Mouse (Mus musculus) erythroblast, embryonic 14.5 days (primary cell): ENCODE measurements around the gene Pax5. TPM values are rescaled to one million over a fixed set of nuclear protein-coding genes. Genes with fewer than 3 reads are reported as not detected.

Source experiments
- H3K27me3 ChIP-seq: 2 replicates; pipeline ENCODE4 v1.6.1; 2012; ENCODE audit warnings: inconsistent platforms; ENCODE audit not compliant: control insufficient read depth
- H3K36me3 ChIP-seq: 2 replicates; pipeline ENCODE4 v1.6.1; 2012; ENCODE audit warnings: mild to moderate bottlenecking, inconsistent platforms; ENCODE audit not compliant: control insufficient read depth
- H3K4me1 ChIP-seq: 2 replicates; pipeline ENCODE4 v1.6.1; 2012; ENCODE audit warnings: inconsistent platforms; ENCODE audit not compliant: control insufficient read depth
- H3K4me3 ChIP-seq: replicated peaks from 2 replicates; pipeline ENCODE3; 2012; ENCODE audit warnings: moderate library complexity, mild to moderate bottlenecking, inconsistent platforms
- H3K9me3 ChIP-seq: 2 replicates; pipeline ENCODE4 v1.6.1; 2012; ENCODE audit warnings: low read length, inconsistent platforms, mixed read lengths; ENCODE audit not compliant: control insufficient read depth
- GATA1 ChIP-seq: IDR thresholded peaks from 2 replicates; pipeline ENCODE4 v1.6.1; 2012; ENCODE audit warnings: low read length, inconsistent platforms, mixed read lengths
- TAL1 ChIP-seq: IDR thresholded peaks from 3 replicates; pipeline ENCODE4 v1.6.1; 2012; ENCODE audit warnings: low read length, inconsistent platforms, mixed read lengths
- polyA plus RNA-seq: library from polyadenylated mRNA; stranded (reverse); fragments of >175 nt; gene quantifications from 2 replicates; pipeline ENCODE4 v1.2.3, GENCODE M21; 2012

Gene Pax5
- polyA plus RNA-seq, 1 experiment, result 0.12 TPM

DNA sequence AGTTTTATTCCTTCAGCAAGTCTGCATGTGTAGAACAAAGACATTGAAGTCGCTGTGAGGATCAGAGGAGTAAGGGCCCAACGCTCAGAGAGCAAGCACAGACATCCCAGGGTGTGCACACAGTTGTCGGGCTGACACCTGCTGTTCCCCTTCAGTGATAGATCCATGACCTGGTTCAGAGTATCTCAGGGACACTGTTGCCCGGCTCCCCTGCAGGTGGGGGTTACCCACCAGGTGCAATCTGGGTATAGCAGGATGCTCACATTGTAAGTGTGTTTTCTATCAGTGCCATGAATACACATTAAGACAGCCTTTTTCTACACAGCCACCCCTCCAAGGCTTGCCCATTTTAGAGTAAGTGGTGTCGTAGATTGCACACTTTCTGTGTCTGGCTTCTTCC lies 212.1 kb downstream of the Pax5 start:
- no peaks in the 10 kb centered on the region for H3K27me3 ChIP-seq
- no peaks in the 10 kb centered on the region for H3K36me3 ChIP-seq
- TF ChIP-seq TAL1 (no peak), GATA1 (no peak)
- H3K4me3 ChIP-seq, result no peak overlapping the region
- H3K9me3 ChIP-seq, result no peaks in the 10 kb centered on the region
- H3K4me1 ChIP-seq, result no peaks in the 10 kb centered on the region

DNA sequence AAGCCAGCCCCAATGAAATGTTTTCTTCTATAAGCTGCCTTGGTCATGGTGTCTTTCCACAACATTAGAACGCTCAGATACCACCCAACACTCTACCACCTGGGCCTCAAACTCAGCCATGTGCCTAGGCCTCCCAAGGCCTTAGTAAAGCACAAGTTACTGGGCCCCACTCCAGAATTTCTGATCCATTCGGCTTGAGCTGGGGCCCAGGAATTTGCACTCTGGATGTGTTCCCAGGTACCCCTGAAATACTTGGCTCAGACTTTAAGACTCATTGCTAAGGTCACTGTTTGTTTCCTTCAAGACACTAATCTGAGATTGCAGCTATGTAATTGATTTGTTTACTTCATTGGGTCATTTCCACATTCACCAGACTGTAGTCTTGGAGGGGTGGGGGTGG lies 214.5 kb downstream of the Pax5 start:
- TF ChIP-seq GATA1, result no peak
- no peak for TF ChIP-seq TAL1
- Histone ChIP-seq H3K36me3 (no peaks in the 10 kb centered on the region), H3K4me3 (no peak overlapping the region), H3K4me1 (no peaks in the 10 kb centered on the region), H3K9me3 (no peaks in the 10 kb centered on the region), H3K27me3 (no peaks in the 10 kb centered on the region)

DNA sequence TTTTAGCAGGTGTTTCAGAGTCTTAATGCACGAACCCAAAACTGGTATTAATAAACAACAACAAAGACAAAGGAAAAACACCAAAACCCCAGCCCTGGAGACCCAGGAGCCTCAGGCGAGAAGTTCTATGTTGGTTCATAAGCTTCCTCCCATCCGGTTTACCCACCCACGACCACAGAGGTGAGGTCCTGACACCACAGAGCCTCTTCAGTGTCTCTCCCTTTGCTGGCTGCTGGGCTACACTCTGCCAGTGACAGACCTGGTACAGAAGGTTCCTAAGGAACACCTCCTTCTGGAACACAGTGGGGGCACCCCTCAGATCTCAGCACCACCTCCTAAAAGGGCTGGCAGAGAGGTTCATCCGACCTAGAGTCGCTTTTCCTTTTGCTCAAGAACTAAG lies 216.5 kb downstream of the Pax5 start:
- Histone ChIP-seq H3K9me3 (no peaks in the 10 kb centered on the region), H3K4me3 (no peak overlapping the region), H3K27me3 (no peaks in the 10 kb centered on the region), H3K4me1 (no peaks in the 10 kb centered on the region), H3K36me3 (no peaks in the 10 kb centered on the region)
- TF ChIP-seq GATA1 (no peak), TAL1 (no peak)

DNA sequence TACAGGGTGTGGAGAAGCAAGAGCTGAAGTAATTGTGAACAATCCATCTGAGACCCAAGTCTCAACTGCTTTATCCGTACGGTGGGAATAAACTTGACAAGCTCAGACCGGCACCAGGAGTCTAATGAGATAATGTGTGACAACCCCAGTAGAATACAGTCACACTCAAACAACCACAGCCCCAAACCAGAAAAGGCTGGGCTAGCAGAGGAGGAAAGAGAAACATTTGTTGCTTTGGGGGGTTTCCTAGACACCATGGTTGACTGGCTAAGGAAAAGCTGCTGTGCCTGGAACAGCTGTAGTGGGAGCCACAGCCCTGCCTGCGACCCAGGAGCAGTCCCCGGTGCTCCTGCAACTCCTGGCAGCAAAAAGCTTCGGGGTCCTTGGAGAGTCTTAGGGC lies 219.4 kb downstream of the Pax5 start:
- Histone ChIP-seq H3K27me3 (no peaks in the 10 kb centered on the region), H3K4me1 (no peaks in the 10 kb centered on the region), H3K9me3 (no peaks in the 10 kb centered on the region), H3K36me3 (no peaks in the 10 kb centered on the region), H3K4me3 (no peak overlapping the region)
- TF ChIP-seq TAL1 (no peak), GATA1 (no peak)

DNA sequence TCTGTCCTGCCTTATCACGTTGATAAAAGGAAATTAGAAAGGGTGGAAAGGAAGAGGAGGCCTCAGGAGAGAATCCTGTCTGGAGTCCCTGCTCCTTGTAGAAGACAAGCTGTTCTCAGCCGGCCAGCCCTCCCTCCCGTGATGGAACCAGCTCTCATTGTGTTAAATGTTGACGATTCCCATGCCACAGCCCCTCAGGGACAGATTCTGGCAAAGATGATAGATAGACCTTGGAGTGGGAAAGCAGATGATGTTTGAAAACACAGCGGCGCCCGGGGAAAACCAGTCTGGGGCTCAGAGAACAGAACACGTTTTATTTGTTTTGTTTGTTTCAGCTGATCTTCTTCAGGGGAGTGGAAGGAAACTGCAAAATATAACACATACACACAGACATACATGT lies 221.6 kb downstream of the Pax5 start:
- no peaks in the 10 kb centered on the region for H3K4me1 ChIP-seq
- H3K9me3 ChIP-seq, result no peaks in the 10 kb centered on the region
- TF ChIP-seq TAL1 (no peak), GATA1 (no peak)
- H3K4me3 ChIP-seq, result no peak overlapping the region
- H3K27me3 ChIP-seq, result no peaks in the 10 kb centered on the region
- no peaks in the 10 kb centered on the region for H3K36me3 ChIP-seq

DNA sequence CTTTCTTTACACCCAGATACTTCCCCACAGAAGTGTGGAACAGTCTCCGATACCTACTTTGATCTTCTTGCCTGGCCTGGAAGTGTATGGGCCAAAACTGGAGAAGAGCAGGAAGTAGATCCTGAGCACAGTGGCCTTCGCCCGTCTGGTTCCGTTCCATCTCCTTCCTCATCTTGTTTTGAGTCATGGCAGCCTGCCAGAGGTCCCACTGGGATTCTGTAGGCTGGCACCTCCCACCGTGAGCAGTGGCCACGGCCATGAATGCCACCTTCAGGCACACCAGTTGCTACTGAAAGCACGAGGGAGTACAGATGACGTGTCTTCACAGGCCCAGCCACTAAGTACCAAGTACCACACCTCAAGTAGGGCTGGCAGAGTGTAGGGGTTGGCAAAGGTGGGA lies 222.1 kb downstream of the Pax5 start:
- Histone ChIP-seq H3K9me3 (no peaks in the 10 kb centered on the region), H3K36me3 (no peaks in the 10 kb centered on the region), H3K4me1 (no peaks in the 10 kb centered on the region), H3K4me3 (no peak overlapping the region), H3K27me3 (no peaks in the 10 kb centered on the region)
- no peak for TF ChIP-seq GATA1

DNA sequence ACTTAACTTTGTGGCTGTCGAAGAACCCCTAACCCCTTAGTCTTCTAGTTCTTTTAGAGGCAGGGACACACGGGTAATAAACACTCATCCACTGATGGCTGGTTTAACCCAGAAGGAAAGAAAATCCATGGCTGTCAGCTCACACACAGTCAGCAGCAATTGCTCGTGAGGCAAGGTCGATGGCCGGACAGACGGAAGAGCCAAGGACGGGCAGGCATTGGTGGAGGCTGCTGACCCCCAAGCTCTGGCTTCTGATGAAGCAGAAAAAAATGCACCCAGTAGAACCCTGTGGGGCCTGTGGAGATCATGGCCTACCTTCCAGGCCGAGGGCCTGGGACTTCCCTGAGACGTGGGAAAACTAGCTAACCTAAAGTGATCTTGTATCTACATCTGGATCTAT lies 227.4 kb downstream of the Pax5 start:
- no peak for TF ChIP-seq TAL1
- no peak for TF ChIP-seq GATA1
- peaks cover 9% of the 10 kb centered on the region for H3K9me3 ChIP-seq

DNA sequence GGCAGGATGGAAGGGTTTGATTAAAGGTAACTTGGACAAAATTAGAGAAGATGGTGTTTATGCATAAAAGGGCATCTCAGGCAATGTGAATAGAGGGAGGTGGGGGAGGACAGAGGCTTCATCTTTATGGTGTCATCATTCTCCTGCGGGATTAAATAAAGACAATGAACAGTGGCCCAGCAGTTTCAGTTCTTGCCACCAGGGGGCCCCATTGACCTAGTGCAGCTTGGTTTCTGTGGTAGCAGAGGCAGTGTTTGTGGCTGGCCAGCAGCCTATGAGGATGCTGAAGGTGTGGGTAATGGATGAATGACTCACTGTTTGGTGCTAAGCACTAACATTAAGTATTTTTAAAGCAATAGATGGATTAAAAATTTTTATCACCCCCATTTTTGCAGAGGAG lies 230.5 kb downstream of the Pax5 start:
- TF ChIP-seq GATA1 (no peak), TAL1 (no peak)
- H3K4me3 ChIP-seq, result no peak overlapping the region
- H3K27me3 ChIP-seq, result no peaks in the 10 kb centered on the region
- no peaks in the 10 kb centered on the region for H3K4me1 ChIP-seq
- H3K36me3 ChIP-seq, result no peaks in the 10 kb centered on the region
- peaks cover 9% of the 10 kb centered on the region for H3K9me3 ChIP-seq

More for the DNA sequence above, 227.4 kb downstream of the Pax5 start:
- Histone ChIP-seq H3K27me3 (no peaks in the 10 kb centered on the region), H3K4me1 (no peaks in the 10 kb centered on the region), H3K36me3 (no peaks in the 10 kb centered on the region), H3K4me3 (no peak overlapping the region)

Other genes starting within 250 kb of the Pax5 start
- 0.76 and 0.90 TPM in 2 replicates for gene Zcchc7, start 45.4 kb upstream of the Pax5 start, polyA plus RNA-seq